Mouse (Mus musculus) forebrain, postnatal 0 days (tissue): ENCODE data around the gene Nfat5. TPM values are rescaled to one million over a fixed set of nuclear protein-coding genes. Genes with fewer than 3 reads are reported as not detected.

Experiments used
- ATAC-seq: fragments of 200-750 bp; cut with Nextera tagmentation; 2 replicates; pipeline ENCODE4 v1.8.0; 2017; ENCODE audit warnings: mild to moderate bottlenecking, moderate library complexity
- DNase-seq: peaks from one replicate; pipeline ENCODE4 v3.0.0-alpha.2; 2015
- H3K27ac ChIP-seq: fragments of 300-500 bp; sonication (generic); 2 replicates; pipeline ENCODE4 v1.5.1; 2014; ENCODE audit warnings: low read depth, mild to moderate bottlenecking, antibody characterized with exemption, low read length, moderate library complexity, mixed read lengths
- H3K27me3 ChIP-seq: fragments of 300-500 bp; sonication (generic); 2 replicates; pipeline ENCODE4 v1.6.1; 2014; ENCODE audit warnings: mild to moderate bottlenecking, low read length, mixed read lengths; ENCODE audit not compliant: insufficient read depth
- H3K36me3 ChIP-seq: fragments of 300-500 bp; sonication (generic); 2 replicates; pipeline ENCODE4 v1.6.1; 2014; ENCODE audit warnings: mild to moderate bottlenecking, moderate library complexity; ENCODE audit not compliant: insufficient read depth
- H3K4me1 ChIP-seq: fragments of 300-500 bp; sonication (generic); 2 replicates; pipeline ENCODE4 v1.6.1; 2014; ENCODE audit warnings: antibody characterized with exemption; ENCODE audit not compliant: insufficient read depth
- H3K4me2 ChIP-seq: fragments of 300-500 bp; sonication (generic); 2 replicates; pipeline ENCODE4 v1.6.1; 2014; ENCODE audit warnings: low read depth, mild to moderate bottlenecking, moderate library complexity
- H3K4me3 ChIP-seq: fragments of 300-500 bp; sonication (generic); 2 replicates; pipeline ENCODE4 v1.5.1; 2014; ENCODE audit warnings: low read depth, low read length, mixed read lengths
- H3K9ac ChIP-seq: fragments of 300-500 bp; sonication (generic); 2 replicates; pipeline ENCODE4 v1.6.1; 2014; ENCODE audit warnings: mild to moderate bottlenecking
- H3K9me3 ChIP-seq: fragments of 300-500 bp; sonication (generic); 2 replicates; pipeline ENCODE4 v1.6.1; 2016; ENCODE audit warnings: low read length
- CTCF ChIP-seq: sonication (generic); IDR thresholded peaks from 2 replicates; pipeline ENCODE4 v1.5.1; 2016; ENCODE audit warnings: antibody characterized with exemption, control low read depth, low read depth
- WGBS: fragments of 180-500 bp; shearing (Covaris S2); extraction: QIAGEN DNeasy Blood & Tissue Kit; methylation state at CpG from one replicate; pipeline ENCODE4 v1.1.7; 2014; 5-methylcytosine and 5-hydroxymethylcytosine counted together
- polyA plus RNA-seq: library from polyadenylated mRNA; unstranded; fragments of >200 nt; fragmentation: Nextera tagmentation; extraction: Ambion mirVana; gene quantifications from 2 replicates; pipeline ENCODE4 v1.2.1, GENCODE M21; 2015
- total RNA-seq: library from RNA; depleted of rRNA; stranded (reverse); fragments of >200 nt; gene quantifications from 2 replicates; pipeline ENCODE4 v1.2.3, GENCODE M21; 2014

Gene Nfat5
- total and polyA plus RNA-seq, 2 experiments from 2014 or later, result 4.2 to 22.1 TPM

GRCm38 (mm10) chr8:107395397-107395796, 102.1 kb downstream of the Nfat5 start:
- TF ChIP-seq CTCF, result no peak
- H3K27me3 ChIP-seq, result no peaks in the 10 kb centered on the region
- no peak for DNase-seq
- H3K4me2 ChIP-seq, result no peak overlapping the region
- H3K4me1 ChIP-seq, result no peaks in the 10 kb centered on the region
- no peak overlapping the region for H3K9ac ChIP-seq
- ATAC-seq, result no peak
- H3K36me3 ChIP-seq, result no peaks in the 10 kb centered on the region
- H3K4me3 ChIP-seq, result no peak overlapping the region
- H3K27ac ChIP-seq, result no peak overlapping the region
- H3K9me3 ChIP-seq, result no peaks in the 10 kb centered on the region

- H3K9ac ChIP-seq, result no peak overlapping the region
- ATAC-seq, result no peak
- H3K27ac ChIP-seq, result no peak overlapping the region
- no peaks in the 10 kb centered on the region for H3K9me3 ChIP-seq
- no peaks in the 10 kb centered on the region for H3K27me3 ChIP-seq
- TF ChIP-seq CTCF, result no peak
- no peak overlapping the region for H3K4me2 ChIP-seq
- no peak for DNase-seq
- WGBS, result 89% methylated on average over 10 of the region's 10 CpGs
- H3K36me3 ChIP-seq, result no peaks in the 10 kb centered on the region
- H3K4me3 ChIP-seq, result no peak overlapping the region
- no peaks in the 10 kb centered on the region for H3K4me1 ChIP-seq
These were observed 102.9 kb downstream of the Nfat5 start for GRCm38 (mm10) chr8:107396106-107396670.

DNA sequence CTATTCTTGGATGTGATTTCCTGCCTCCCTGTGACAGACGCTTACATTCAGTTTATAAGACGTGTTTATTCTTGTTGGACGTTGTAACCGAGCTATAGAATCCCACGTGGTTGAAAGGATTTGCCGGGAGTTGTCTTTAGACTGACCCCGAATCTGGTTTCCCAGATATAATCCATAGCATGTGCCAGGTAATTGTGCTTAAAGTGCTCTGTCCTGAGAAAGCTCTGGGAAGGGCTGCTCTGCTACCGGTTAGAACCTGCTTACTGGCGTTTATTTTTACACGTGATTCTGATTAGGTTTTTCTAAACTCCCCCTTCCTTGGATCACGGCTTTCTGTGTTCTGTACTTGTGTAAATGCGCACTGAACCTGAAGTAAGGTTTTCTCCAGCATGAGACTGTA, 104.4 kb downstream of the Nfat5 start:
- no peak for ATAC-seq
- TF ChIP-seq CTCF, result no peak
- no peak overlapping the region for H3K4me2 ChIP-seq
- no peaks in the 10 kb centered on the region for H3K27me3 ChIP-seq
- DNase-seq, result no peak
- H3K9ac ChIP-seq, result no peak overlapping the region
- no peak overlapping the region for H3K4me3 ChIP-seq
- peaks cover 3% of the 10 kb centered on the region; the same call in 1 of the 2 replicates for H3K4me1 ChIP-seq
- H3K9me3 ChIP-seq, result no peaks in the 10 kb centered on the region
- H3K27ac ChIP-seq, result no peak overlapping the region
- WGBS, result 57% methylated on average over 12 of the region's 12 CpGs
- no peaks in the 10 kb centered on the region for H3K36me3 ChIP-seq

GRCm38 (mm10) chr8:107399495-107399894, 106.2 kb downstream of the Nfat5 start:
- Histone ChIP-seq H3K9me3 (no peaks in the 10 kb centered on the region), H3K4me2 (no peak overlapping the region), H3K27ac (no peak overlapping the region), H3K36me3 (no peaks in the 10 kb centered on the region), H3K4me3 (no peak overlapping the region), H3K27me3 (no peaks in the 10 kb centered on the region), H3K9ac (no peak overlapping the region), H3K4me1 (peaks cover 11% of the 10 kb centered on the region; the same call in 1 of the 2 replicates)
- TF ChIP-seq CTCF, result no peak
- WGBS, result 28% methylated on average over 9 of the region's 9 CpGs
- ATAC-seq (no peak), DNase-seq (no peak)

- no peak overlapping the region for H3K9ac ChIP-seq
- H3K4me3 ChIP-seq, result no peak overlapping the region
- no peaks in the 10 kb centered on the region for H3K27me3 ChIP-seq
- no peak for ATAC-seq
- H3K4me1 ChIP-seq, result peaks cover 11% of the 10 kb centered on the region; the same call in 1 of the 2 replicates
- no peak for TF ChIP-seq CTCF
- H3K27ac ChIP-seq, result no peak overlapping the region
- no peaks in the 10 kb centered on the region for H3K36me3 ChIP-seq
- 65% methylated on average over 5 of the region's 5 CpGs for WGBS
- DNase-seq, result no peak
- no peaks in the 10 kb centered on the region for H3K9me3 ChIP-seq
- no peak overlapping the region for H3K4me2 ChIP-seq
These were observed 108.6 kb downstream of the Nfat5 start for GRCm38 (mm10) chr8:107401866-107402265.

GRCm38 (mm10) chr8:107403038-107403781, 109.9 kb downstream of the Nfat5 start, which contains the start of gene Nqo1:
TSS of gene Nqo1 (minus strand) at chr8:107403206.
- ATAC-seq (peak; percentile 98), DNase-seq (peak; percentile 86)
- Histone ChIP-seq H3K9me3 (no peaks in the 10 kb centered on the region), H3K27ac (peak within 1 kb of the TSS; percentile 36; the same call in 1 of the 2 replicates), H3K27me3 (no peaks in the 10 kb centered on the region), H3K4me2 (peak within 1 kb of the TSS; percentile 63), H3K36me3 (0 out of 2 replicates have a peak, but pooled peaks cover 6% of the 10 kb centered on the region), H3K4me3 (peak within 1 kb of the TSS; percentile 38), H3K4me1 (peaks cover 11% of the 10 kb centered on the region; the same call in 1 of the 2 replicates), H3K9ac (peak within 1 kb of the TSS; percentile 31)
- no peak for TF ChIP-seq CTCF
- WGBS, result 11% methylated on average over 22 of the region's 22 CpGs

DNA sequence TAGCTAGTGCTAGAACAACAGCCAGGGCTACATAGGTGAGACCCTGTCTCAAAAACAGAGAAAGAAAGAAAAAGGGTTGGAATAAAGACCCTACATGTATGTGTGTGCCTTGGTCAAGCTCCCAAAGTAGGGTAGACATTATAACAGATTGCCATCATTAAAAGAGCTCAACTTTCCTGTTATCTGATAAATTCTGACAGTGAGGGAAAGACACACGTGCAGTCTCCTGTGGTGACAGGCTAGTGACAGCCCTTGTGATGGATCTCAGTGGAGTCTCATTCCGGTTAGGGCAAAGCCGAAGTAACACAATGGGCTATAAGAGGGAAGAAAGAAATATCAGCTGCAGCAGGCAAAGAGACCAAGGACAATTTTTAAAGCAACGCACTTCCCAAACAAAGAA, 110.8 kb downstream of the Nfat5 start:
- Histone ChIP-seq H3K27ac (no peak overlapping the region), H3K4me1 (peaks cover 11% of the 10 kb centered on the region; the same call in 1 of the 2 replicates), H3K9ac (no peak overlapping the region), H3K9me3 (no peaks in the 10 kb centered on the region), H3K27me3 (no peaks in the 10 kb centered on the region), H3K4me2 (no peak overlapping the region), H3K4me3 (no peak overlapping the region), H3K36me3 (peaks cover 10% of the 10 kb centered on the region)
- DNase-seq (no peak), ATAC-seq (no peak)
- no peak for TF ChIP-seq CTCF
- 76% methylated on average over 4 of the region's 4 CpGs for WGBS
